Mouse (Mus musculus) limb, embryonic 14.5 days (tissue): ENCODE data around the gene Ndufa9. TPM values are rescaled to one million over a fixed set of nuclear protein-coding genes. Genes with fewer than 3 reads are reported as not detected.

Experiments
- ATAC-seq: fragments of 200-750 bp; cut with Nextera tagmentation; 2 replicates; pipeline ENCODE4 v1.8.0; 2017; ENCODE audit warnings: low read depth, moderate number of reproducible peaks, moderate TSS enrichment; ENCODE audit not compliant: low FRiP score
- DNase-seq: peaks from one replicate; pipeline ENCODE4 v3.0.0-alpha.2; 2015; ENCODE audit warnings: low spot score
- H3K27ac ChIP-seq: fragments of 300-500 bp; sonication (generic); replicated peaks from 2 replicates; pipeline ENCODE4 v1.5.1; 2014; ENCODE audit warnings: low read depth, mild to moderate bottlenecking, low read length, moderate library complexity, mixed read lengths
- H3K27me3 ChIP-seq: fragments of 300-500 bp; sonication (generic); 2 replicates; pipeline ENCODE4 v1.6.1; 2014; ENCODE audit warnings: low read length, mixed read lengths; ENCODE audit not compliant: control insufficient read depth, insufficient read depth
- H3K36me3 ChIP-seq: fragments of 300-500 bp; sonication (generic); 2 replicates; pipeline ENCODE4 v1.6.1; 2014; ENCODE audit warnings: mild to moderate bottlenecking, low read length, moderate library complexity, mixed read lengths; ENCODE audit not compliant: control insufficient read depth, insufficient read depth
- H3K4me1 ChIP-seq: fragments of 300-500 bp; sonication (generic); 2 replicates; pipeline ENCODE4 v1.6.1; 2014; ENCODE audit warnings: antibody characterized with exemption, low read length, mixed read lengths; ENCODE audit not compliant: control insufficient read depth, insufficient read depth
- H3K4me2 ChIP-seq: fragments of 300-500 bp; sonication (generic); replicated peaks from 2 replicates; pipeline ENCODE4 v1.6.1; 2014; ENCODE audit warnings: low read depth, mild to moderate bottlenecking, low read length, moderate library complexity; ENCODE audit not compliant: severe bottlenecking
- H3K4me3 ChIP-seq: fragments of 300-500 bp; sonication (generic); replicated peaks from 2 replicates; pipeline ENCODE4 v1.5.1; 2014; ENCODE audit warnings: low read length
- H3K9ac ChIP-seq: fragments of 300-500 bp; sonication (generic); 2 replicates; pipeline ENCODE4 v1.6.1; 2014; ENCODE audit warnings: mild to moderate bottlenecking, low read depth, low read length, moderate library complexity; ENCODE audit not compliant: severe bottlenecking
- H3K9me3 ChIP-seq: fragments of 300-500 bp; sonication (generic); 2 replicates; pipeline ENCODE4 v1.6.1; 2016; ENCODE audit warnings: low read length; ENCODE audit not compliant: control insufficient read depth
- POLR2A ChIP-seq: fragments of 200-500 bp; IDR thresholded peaks from 2 replicates; pipeline ENCODE4 v1.8.0; 2012; ENCODE audit warnings: inconsistent platforms, mild to moderate bottlenecking, moderate library complexity, borderline replicate concordance; ENCODE audit not compliant: insufficient read depth, insufficient read length; ENCODE audit errors: extremely low read depth
- WGBS: fragments of 180-500 bp; shearing (Covaris S2); extraction: QIAGEN DNeasy Blood & Tissue Kit; methylation state at CpG from one replicate; pipeline ENCODE4 v1.1.7; 2014; 5-methylcytosine and 5-hydroxymethylcytosine counted together
- polyA plus RNA-seq, 2 experiments: library from polyadenylated mRNA; depleted of rRNA in 1 of 2; stranded (reverse) in 1 of 2; unstranded in 1 of 2; fragments of >200 nt; fragmentation: Nextera tagmentation in 1 of 2; extraction: Ambion mirVana in 1 of 2; gene quantifications; 2 replicates each; pipeline versions ENCODE4 v1.2.1 to v1.2.3; 2012 to 2014

The Ndufa9 gene
- polyA plus RNA-seq, 2 experiments: 87.7 to 186 TPM

DNA sequence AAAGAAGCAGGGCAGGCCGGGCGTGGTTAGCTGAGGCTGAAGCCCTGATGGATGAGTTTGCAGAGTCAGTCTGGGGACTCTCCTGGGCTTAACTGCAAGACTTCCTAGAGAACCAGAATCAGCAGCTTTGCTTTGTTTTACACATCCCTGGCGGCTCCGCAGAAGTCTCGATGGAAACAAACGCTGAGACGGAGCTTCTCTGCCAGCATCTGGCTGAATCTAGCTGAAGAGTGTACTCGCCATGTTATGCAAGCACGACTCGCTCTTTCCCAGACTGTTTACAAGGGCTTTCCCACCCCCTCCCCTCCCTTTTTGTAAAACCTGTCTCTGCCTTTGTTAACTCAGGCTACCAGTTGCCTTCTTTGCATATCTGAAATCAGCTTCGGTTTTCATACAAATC, 46.0 kb downstream of the Ndufa9 start:
- Histone ChIP-seq H3K4me1 (no peaks in the 10 kb centered on the region), H3K36me3 (no peaks in the 10 kb centered on the region), H3K4me2 (no peak overlapping the region), H3K4me3 (no peak overlapping the region), H3K27ac (no peak overlapping the region), H3K9ac (no peak overlapping the region), H3K9me3 (no peaks in the 10 kb centered on the region), H3K27me3 (no peaks in the 10 kb centered on the region)
- DNase-seq (no peak), ATAC-seq (no peak)
- no peak for TF ChIP-seq POLR2A
- WGBS: 37% methylated on average over 11 of the region's 11 CpGs

DNA sequence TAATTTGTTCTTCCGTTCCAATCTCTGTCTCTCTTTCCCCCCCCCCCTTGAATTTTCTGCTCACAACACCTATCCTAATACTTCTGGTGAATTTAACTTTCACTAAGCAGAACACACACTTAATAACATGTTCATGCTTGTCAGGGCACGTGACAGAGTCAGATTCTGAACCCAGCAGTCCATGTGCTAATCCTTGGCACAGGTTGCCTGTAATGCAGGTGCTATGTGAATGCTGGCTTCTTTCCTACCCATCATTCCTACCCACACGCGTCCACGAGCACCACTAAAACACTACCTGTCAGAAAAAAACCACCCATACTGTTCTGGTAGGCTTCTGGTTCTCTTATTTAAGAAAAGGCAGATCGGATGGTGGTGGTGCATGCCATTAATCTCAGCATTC, 54.2 kb downstream of the Ndufa9 start:
- no peak for TF ChIP-seq POLR2A
- Histone ChIP-seq H3K4me3 (no peak overlapping the region), H3K27ac (no peak overlapping the region), H3K27me3 (no peaks in the 10 kb centered on the region), H3K4me2 (no peak overlapping the region), H3K9ac (no peak overlapping the region), H3K4me1 (peaks cover 2% of the 10 kb centered on the region; the same call in 1 of the 2 replicates), H3K9me3 (no peaks in the 10 kb centered on the region), H3K36me3 (no peaks in the 10 kb centered on the region)
- DNase-seq: no peak
- no peak for ATAC-seq
- 69% methylated on average over 6 of the region's 6 CpGs for WGBS

DNA sequence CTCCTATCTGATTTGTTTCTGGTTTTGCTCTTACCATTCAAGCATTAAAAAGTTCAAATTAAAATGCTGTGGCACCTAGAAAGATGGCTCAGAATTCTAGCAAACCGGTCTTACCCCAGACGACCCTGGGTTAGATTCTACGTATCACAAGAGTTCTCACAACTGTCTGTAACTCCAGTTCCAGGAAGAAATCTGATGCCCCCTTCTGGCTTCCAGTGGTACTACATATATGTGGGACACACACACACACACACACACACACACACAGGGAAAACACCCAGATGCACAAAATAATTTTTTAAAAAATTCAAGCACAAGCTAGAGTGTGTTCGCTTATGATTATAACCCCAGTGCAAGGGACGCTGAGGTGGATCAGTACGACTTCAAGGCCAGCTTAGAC, 55.2 kb downstream of the Ndufa9 start:
- H3K4me3 ChIP-seq: no peak overlapping the region
- no peak overlapping the region for H3K27ac ChIP-seq
- H3K9me3 ChIP-seq: no peaks in the 10 kb centered on the region
- H3K4me1 ChIP-seq: peaks cover 2% of the 10 kb centered on the region; the same call in 1 of the 2 replicates
- 95% methylated on average over 6 of the region's 6 CpGs for WGBS
- no peak for DNase-seq
- no peak overlapping the region for H3K9ac ChIP-seq
- TF ChIP-seq POLR2A: no peak
- no peaks in the 10 kb centered on the region for H3K36me3 ChIP-seq
- ATAC-seq: no peak
- H3K27me3 ChIP-seq: no peaks in the 10 kb centered on the region
- H3K4me2 ChIP-seq: no peak overlapping the region

DNA sequence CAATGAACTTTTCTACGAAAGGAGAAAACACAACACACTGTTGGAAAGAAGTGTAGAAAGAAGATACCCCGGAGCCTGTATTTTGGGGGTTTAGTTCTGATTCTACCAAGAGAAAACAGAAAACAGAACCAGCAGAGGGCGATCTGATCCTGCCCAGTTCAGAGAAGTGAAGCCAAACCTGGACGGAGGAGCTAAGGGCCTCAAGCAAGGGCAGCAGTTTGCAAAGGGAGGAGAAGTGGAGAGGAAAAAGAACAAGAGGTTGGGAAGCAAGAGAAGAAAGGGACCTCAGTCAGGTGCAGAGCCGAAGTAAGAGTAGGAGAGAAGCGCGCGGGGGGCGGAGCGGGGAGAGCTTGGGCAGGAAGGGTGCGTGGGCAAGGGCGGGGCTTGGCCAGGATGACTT, 57.0 kb downstream of the Ndufa9 start:
- Histone ChIP-seq H3K27ac (no peak overlapping the region), H3K4me2 (peak overlapping the region; percentile 39), H3K9me3 (no peaks in the 10 kb centered on the region), H3K36me3 (no peaks in the 10 kb centered on the region), H3K4me1 (peaks cover 2% of the 10 kb centered on the region; the same call in 1 of the 2 replicates), H3K4me3 (peak overlapping the region; percentile 20), H3K9ac (0 out of 2 replicates have a peak overlapping the region, but pooled peaks have one; percentile 7), H3K27me3 (no peaks in the 10 kb centered on the region)
- TF ChIP-seq POLR2A: no peak
- ATAC-seq (no peak), DNase-seq (peak; percentile 40)
- 36% methylated on average over 12 of the region's 12 CpGs for WGBS

DNA sequence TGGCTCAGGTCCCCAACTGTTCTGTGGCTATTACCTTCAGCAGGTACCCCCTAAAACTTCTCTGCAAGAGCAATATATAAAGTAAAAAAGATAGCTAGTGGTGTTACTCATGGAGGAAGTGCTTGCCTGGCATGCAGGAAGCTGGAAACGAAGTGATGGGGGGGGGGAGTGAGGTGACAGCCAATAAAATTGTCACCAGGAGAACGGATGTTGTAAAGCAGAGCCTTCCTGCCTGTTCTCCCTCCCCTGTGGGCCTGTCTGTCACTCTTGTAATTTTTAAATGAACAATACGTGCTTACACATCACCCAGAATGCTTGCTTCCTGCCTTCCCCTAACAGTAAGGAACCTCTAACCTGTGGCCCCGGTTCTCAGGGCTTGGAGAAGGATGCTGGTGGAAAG, 57.4 kb downstream of the Ndufa9 start:
- Histone ChIP-seq H3K4me1 (peaks cover 2% of the 10 kb centered on the region; the same call in 1 of the 2 replicates), H3K4me3 (no peak overlapping the region), H3K27ac (no peak overlapping the region), H3K27me3 (no peaks in the 10 kb centered on the region), H3K9me3 (no peaks in the 10 kb centered on the region), H3K9ac (no peak overlapping the region), H3K36me3 (no peaks in the 10 kb centered on the region), H3K4me2 (peak overlapping the region; percentile 39; the same call in 1 of the 2 replicates)
- 10% methylated on average over 4 of the region's 4 CpGs for WGBS
- no peak for TF ChIP-seq POLR2A
- ATAC-seq (no peak), DNase-seq (no peak)

DNA sequence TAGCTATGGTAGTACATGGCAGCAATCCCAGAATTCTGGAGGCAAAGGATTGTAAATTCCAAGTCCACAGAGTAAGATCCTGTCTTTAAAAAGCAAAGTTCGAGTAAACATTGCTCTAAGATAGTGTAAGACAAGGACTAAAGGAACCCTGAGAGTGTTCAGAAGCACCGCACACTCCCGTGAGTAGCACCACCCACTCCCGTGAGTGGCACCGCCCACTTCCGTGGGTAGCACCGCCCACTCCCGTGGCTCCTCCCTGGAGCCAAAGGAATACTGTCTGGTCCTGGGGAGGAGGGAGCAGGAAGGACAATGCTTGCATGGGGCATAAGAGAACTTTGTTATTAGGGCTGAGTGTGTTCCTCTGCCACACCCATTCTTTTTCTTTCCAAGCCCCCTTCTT, 60.1 kb downstream of the Ndufa9 start:
- 84% methylated on average over 8 of the region's 8 CpGs for WGBS
- no peak for DNase-seq
- no peak overlapping the region for H3K27ac ChIP-seq
- no peaks in the 10 kb centered on the region for H3K36me3 ChIP-seq
- H3K4me1 ChIP-seq: peaks cover 2% of the 10 kb centered on the region; the same call in 1 of the 2 replicates
- H3K4me3 ChIP-seq: no peak overlapping the region
- no peaks in the 10 kb centered on the region for H3K9me3 ChIP-seq
- H3K27me3 ChIP-seq: no peaks in the 10 kb centered on the region
- no peak for ATAC-seq
- TF ChIP-seq POLR2A: no peak
- no peak overlapping the region for H3K4me2 ChIP-seq
- no peak overlapping the region for H3K9ac ChIP-seq
